Mouse (Mus musculus): ENCODE data around the gene Krtap1-4. TPM values are rescaled to one million over a fixed set of nuclear protein-coding genes. Genes with fewer than 3 reads are reported as not detected.

Gene Krtap1-4
- polyA plus RNA-seq, 1 experiment from 2014 or later = not detected

DNA sequence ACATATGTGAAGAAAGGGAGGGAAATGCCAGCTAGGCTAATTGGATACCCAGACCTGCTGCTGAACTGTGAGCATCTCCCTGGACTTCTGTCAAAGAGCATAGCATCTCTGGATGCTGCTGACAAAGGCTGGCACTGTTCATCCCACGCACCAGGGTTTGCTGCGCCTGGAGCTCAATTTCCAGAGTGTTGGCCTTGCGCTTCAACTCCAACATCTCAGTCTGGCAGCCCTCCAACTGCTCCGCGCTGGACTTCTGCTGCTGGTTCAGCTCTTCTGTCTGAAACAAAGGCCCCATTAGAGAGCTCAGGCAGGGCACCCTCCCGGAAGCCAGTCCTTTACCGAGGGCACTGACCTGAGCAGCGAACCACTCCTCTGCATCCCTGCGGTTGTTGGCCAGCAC lies 43.7 kb downstream of the Krtap1-4 start:
- H3K9ac ChIP-seq = no peak overlapping the region
- H3K27ac ChIP-seq = peak overlapping the region; percentile 68; the same call in 1 of the 2 replicates
- no peaks in the 10 kb centered on the region for H3K9me3 ChIP-seq
- 35% methylated on average over 9 of the region's 9 CpGs for WGBS
- H3K4me2 ChIP-seq = peak overlapping the region; percentile 8; the same call in 1 of the 2 replicates
- no peaks in the 10 kb centered on the region for H3K27me3 ChIP-seq
- no peak for ATAC-seq (ENCODE audit: borderline replicate concordance, extremely low read depth, low FRiP score, low TSS enrichment)
- H3K4me3 ChIP-seq = no peak overlapping the region
- no peaks in the 10 kb centered on the region for H3K36me3 ChIP-seq
- H3K4me1 ChIP-seq = 0 out of 2 replicates have a peak, but pooled peaks cover 6% of the 10 kb centered on the region

Other genes starting within 250 kb of the Krtap1-4 start
- not detected in 2 replicates for gene Krt26, start 245.7 kb downstream of the Krtap1-4 start, polyA plus RNA-seq (2015; fragmentation: Nextera tagmentation; extraction: Ambion mirVana)
- gene Krt27, start 232.6 kb downstream of the Krtap1-4 start, polyA plus RNA-seq (2015; fragmentation: Nextera tagmentation; extraction: Ambion mirVana) = not detected in 2 replicates
- gene Krt28, start 208.8 kb downstream of the Krtap1-4 start, polyA plus RNA-seq (2015; fragmentation: Nextera tagmentation; extraction: Ambion mirVana) = 0.15 and 0.25 TPM in 2 replicates
- 20.4 and 20.9 TPM in 2 replicates for gene Krt10, start 194.3 kb downstream of the Krtap1-4 start, polyA plus RNA-seq (2015; fragmentation: Nextera tagmentation; extraction: Ambion mirVana)
- gene Krt12, start 161.4 kb downstream of the Krtap1-4 start, polyA plus RNA-seq (2015; fragmentation: Nextera tagmentation; extraction: Ambion mirVana) = 0.07 TPM in 1 of 2 replicates, not detected in the other
- 0.29 and 0.39 TPM in 2 replicates for gene Krt20, start 145.5 kb downstream of the Krtap1-4 start, polyA plus RNA-seq (2015; fragmentation: Nextera tagmentation; extraction: Ambion mirVana)
- 3.9 and 5.1 TPM in 2 replicates for gene Krt23, start 90.5 kb downstream of the Krtap1-4 start, polyA plus RNA-seq (2015; fragmentation: Nextera tagmentation; extraction: Ambion mirVana)
- not detected in 2 replicates for gene Krt39, start 62.3 kb downstream of the Krtap1-4 start, polyA plus RNA-seq (2015; fragmentation: Nextera tagmentation; extraction: Ambion mirVana)
- gene Krt40, start 40.5 kb downstream of the Krtap1-4 start, polyA plus RNA-seq (2015; fragmentation: Nextera tagmentation; extraction: Ambion mirVana) = not detected in 2 replicates
- gene Krtap3-3, start 32.8 kb downstream of the Krtap1-4 start, polyA plus RNA-seq (2015; fragmentation: Nextera tagmentation; extraction: Ambion mirVana) = not detected in 2 replicates
- gene Krtap3-2, start 26.8 kb downstream of the Krtap1-4 start, polyA plus RNA-seq (2015; fragmentation: Nextera tagmentation; extraction: Ambion mirVana) = not detected in 2 replicates
- not detected in 2 replicates for gene Gm11939, start 24.2 kb downstream of the Krtap1-4 start, polyA plus RNA-seq (2015; fragmentation: Nextera tagmentation; extraction: Ambion mirVana)
- gene Krtap3-1, start 17.0 kb downstream of the Krtap1-4 start, polyA plus RNA-seq (2015; fragmentation: Nextera tagmentation; extraction: Ambion mirVana) = not detected in 2 replicates
- not detected in 2 replicates for gene Krtap1-5, start 2.6 kb downstream of the Krtap1-4 start, polyA plus RNA-seq (2015; fragmentation: Nextera tagmentation; extraction: Ambion mirVana)
- gene Krtap1-3, start 7.7 kb upstream of the Krtap1-4 start, polyA plus RNA-seq (2015; fragmentation: Nextera tagmentation; extraction: Ambion mirVana) = not detected in 2 replicates
- gene Krtap9-3, start 14.5 kb upstream of the Krtap1-4 start, polyA plus RNA-seq (2015; fragmentation: Nextera tagmentation; extraction: Ambion mirVana) = not detected in 2 replicates
- gene Gm11938, start 19.7 kb upstream of the Krtap1-4 start, polyA plus RNA-seq (2015; fragmentation: Nextera tagmentation; extraction: Ambion mirVana) = not detected in 2 replicates
- gene Gm11937, start 26.5 kb upstream of the Krtap1-4 start, polyA plus RNA-seq (2015; fragmentation: Nextera tagmentation; extraction: Ambion mirVana) = not detected in 2 replicates
- not detected in 2 replicates for gene Krtap2-4, start 31.2 kb upstream of the Krtap1-4 start, polyA plus RNA-seq (2015; fragmentation: Nextera tagmentation; extraction: Ambion mirVana)
- gene Gm11562, start 36.8 kb upstream of the Krtap1-4 start, polyA plus RNA-seq (2015; fragmentation: Nextera tagmentation; extraction: Ambion mirVana) = not detected in 2 replicates
- gene Krtap4-1, start 44.6 kb upstream of the Krtap1-4 start, polyA plus RNA-seq (2015; fragmentation: Nextera tagmentation; extraction: Ambion mirVana) = not detected in 2 replicates
- not detected in 2 replicates for gene Krtap4-2, start 51.4 kb upstream of the Krtap1-4 start, polyA plus RNA-seq (2015; fragmentation: Nextera tagmentation; extraction: Ambion mirVana)
- gene Krtap4-7, start 60.4 kb upstream of the Krtap1-4 start, polyA plus RNA-seq (2015; fragmentation: Nextera tagmentation; extraction: Ambion mirVana) = not detected in 2 replicates
- gene Gm11555, start 66.6 kb upstream of the Krtap1-4 start, polyA plus RNA-seq (2015; fragmentation: Nextera tagmentation; extraction: Ambion mirVana) = not detected in 2 replicates
- gene Gm11563, start 75.3 kb upstream of the Krtap1-4 start, polyA plus RNA-seq (2015; fragmentation: Nextera tagmentation; extraction: Ambion mirVana) = not detected in 2 replicates
- gene Krtap4-6, start 82.3 kb upstream of the Krtap1-4 start, polyA plus RNA-seq (2015; fragmentation: Nextera tagmentation; extraction: Ambion mirVana) = not detected in 2 replicates
- gene Gm14190, start 107.1 kb upstream of the Krtap1-4 start, polyA plus RNA-seq (2015; fragmentation: Nextera tagmentation; extraction: Ambion mirVana) = not detected in 2 replicates
- gene Gm14180, start 150.6 kb upstream of the Krtap1-4 start, polyA plus RNA-seq (2015; fragmentation: Nextera tagmentation; extraction: Ambion mirVana) = not detected in 2 replicates
- gene Gm11595, start 189.3 kb upstream of the Krtap1-4 start, polyA plus RNA-seq (2015; fragmentation: Nextera tagmentation; extraction: Ambion mirVana) = not detected in 2 replicates
- gene Krtap4-8, start 197.1 kb upstream of the Krtap1-4 start, polyA plus RNA-seq (2015; fragmentation: Nextera tagmentation; extraction: Ambion mirVana) = not detected in 2 replicates
- gene Krtap4-9, start 201.5 kb upstream of the Krtap1-4 start, polyA plus RNA-seq (2015; fragmentation: Nextera tagmentation; extraction: Ambion mirVana) = not detected in 2 replicates
- gene Gm11596, start 209.8 kb upstream of the Krtap1-4 start, polyA plus RNA-seq (2015; fragmentation: Nextera tagmentation; extraction: Ambion mirVana) = not detected in 2 replicates
- not detected in 2 replicates for gene Gm11569, start 215.3 kb upstream of the Krtap1-4 start, polyA plus RNA-seq (2015; fragmentation: Nextera tagmentation; extraction: Ambion mirVana)
- not detected in 2 replicates for gene Gm11554, start 220.8 kb upstream of the Krtap1-4 start, polyA plus RNA-seq (2015; fragmentation: Nextera tagmentation; extraction: Ambion mirVana)
- not detected in 2 replicates for gene Krtap4-13, start 226.2 kb upstream of the Krtap1-4 start, polyA plus RNA-seq (2015; fragmentation: Nextera tagmentation; extraction: Ambion mirVana)
- gene Gm11564, start 232.0 kb upstream of the Krtap1-4 start, polyA plus RNA-seq (2015; fragmentation: Nextera tagmentation; extraction: Ambion mirVana) = not detected in 2 replicates